Mouse (Mus musculus): ENCODE measurements around the gene Olfr194. TPM values are rescaled to one million over a fixed set of nuclear protein-coding genes. Genes with fewer than 3 reads are reported as not detected.
"Not testable (repeated sequence)": the region's sequence is repeated elsewhere in the genome, so short reads cannot be mapped to it uniquely, and the experiment has no call there.

The Olfr194 gene
- polyA plus RNA-seq (2017; shearing (Covaris generic)), result not detected

DNA sequence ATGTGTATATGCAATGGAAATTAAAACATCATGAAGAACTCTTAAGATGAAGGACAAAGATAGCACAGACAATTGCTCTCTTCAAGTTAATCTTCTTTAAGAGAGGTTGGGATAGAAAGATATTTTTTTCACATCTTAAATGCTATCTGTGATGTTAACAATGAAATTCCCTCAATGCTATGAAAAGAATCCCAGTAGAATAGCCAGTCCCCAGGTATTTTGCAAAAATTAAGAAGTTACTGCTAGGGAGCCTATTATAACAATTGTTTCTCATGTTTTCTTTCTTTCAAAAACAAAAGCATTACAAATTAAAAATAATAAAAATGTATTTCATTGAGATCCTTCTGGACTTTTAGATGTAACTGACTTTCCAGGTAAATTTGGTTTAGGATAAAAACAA lies at the start of gene Olfr194:
Olfr194 (minus strand) TSS at position 101 of the 400 bp plus-strand sequence.
- ATAC-seq, result no peak

DNA sequence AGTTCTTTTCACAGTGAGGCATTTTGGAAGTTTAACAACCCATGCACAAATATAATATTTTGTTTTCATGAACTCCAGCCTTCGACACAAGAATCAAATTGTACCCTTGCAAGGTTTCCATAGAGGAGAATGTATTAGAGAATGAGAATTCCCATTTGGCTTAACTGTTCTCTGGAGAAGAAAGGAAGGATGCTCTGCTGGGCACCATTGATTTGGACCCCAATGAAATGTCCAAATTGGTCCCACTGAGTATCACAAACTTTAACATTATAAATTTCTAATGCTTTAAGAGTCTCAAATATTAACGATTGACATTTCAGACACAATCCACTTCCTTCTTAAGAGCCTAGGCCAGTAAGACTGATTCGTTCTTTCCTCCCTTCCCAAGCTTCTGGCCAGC lies 49.5 kb upstream of the Olfr194 start, which contains the start of gene Olfr196:
Olfr196 (minus strand) TSS at position 101 of the 400 bp plus-strand sequence.
- ATAC-seq, result no peak

DNA sequence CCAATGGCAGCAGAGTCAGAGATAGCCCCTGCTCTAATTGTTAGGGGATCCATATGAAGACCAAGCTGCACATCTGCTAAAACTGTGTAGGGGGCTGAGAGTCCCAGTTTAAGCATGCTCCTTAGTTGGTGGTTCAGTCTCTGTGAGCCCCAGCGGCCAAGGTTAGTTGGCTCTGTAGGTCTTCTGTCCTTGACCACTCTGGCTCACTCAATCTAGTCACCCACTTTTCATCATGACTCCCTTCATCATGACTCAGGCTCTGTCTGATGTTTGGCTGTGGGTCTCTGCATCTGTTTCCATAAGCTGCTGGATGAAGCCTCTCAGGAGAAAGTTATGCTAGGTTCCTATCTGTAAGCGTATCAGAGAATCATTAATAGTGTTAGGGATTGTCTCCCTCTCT lies 31.1 kb upstream of the Olfr194 start:
- no peak for ATAC-seq

DNA sequence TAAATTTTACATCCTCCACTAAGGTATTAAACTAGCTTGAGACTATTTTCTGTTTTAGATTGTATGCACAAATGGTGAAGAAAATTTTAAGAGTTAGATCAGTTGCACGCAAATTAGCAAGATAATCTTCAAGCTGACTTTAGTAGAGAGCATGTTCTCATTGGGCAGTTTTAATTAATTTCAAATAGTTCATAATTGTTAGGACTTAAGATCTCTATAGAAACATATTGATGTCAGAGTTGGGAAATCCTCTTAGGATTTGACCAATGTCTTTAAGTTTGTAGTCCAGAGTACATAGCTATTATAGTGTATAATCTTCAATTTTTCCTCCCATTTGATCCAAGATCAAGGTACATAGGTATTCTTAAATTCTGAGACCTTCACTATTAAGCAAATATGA lies 25.9 kb upstream of the Olfr194 start, which contains the start of gene Olfr195:
Olfr195 (plus strand) TSS at position 301 of the 400 bp plus-strand sequence.
- ATAC-seq, result no peak

DNA sequence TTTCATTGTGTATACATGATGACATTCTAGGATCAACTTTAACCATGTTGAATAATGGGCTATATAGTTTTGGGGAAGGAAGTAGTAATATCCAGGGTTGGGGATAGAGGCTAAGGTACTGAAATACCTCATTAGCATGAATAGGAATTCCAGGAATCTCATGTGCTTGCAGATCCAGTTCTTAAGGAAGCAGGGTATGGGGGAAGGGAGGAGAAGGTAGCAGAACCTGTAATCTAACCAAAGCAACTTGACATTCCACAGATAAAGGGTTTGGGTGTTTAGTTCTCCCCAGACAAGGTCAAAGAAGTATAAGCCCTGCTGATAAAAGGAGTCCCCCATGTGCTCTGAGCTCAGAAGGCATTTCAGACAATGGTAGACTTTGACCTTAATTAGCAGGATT lies 20.2 kb upstream of the Olfr194 start:
- no peak for ATAC-seq

DNA sequence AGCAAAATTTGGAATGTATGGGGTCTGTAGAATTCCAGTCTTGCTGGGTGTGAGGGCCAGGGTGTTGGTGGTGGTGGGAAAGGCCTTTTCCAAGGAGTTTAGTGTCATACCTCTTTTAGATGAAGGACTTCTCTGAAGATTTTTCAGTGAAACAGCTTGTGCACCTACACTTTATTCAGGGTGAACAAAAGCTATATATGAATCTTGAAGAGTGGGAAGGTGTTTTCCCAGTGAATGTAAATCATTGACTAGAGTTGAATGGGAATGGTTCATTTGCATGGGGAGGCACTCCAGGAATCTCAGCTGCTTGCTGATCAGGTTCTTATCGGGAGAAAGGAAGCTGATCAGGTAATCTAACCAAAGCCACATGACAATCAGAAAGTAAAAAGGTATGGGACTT lies 9.9 kb upstream of the Olfr194 start:
- no peak for ATAC-seq

DNA sequence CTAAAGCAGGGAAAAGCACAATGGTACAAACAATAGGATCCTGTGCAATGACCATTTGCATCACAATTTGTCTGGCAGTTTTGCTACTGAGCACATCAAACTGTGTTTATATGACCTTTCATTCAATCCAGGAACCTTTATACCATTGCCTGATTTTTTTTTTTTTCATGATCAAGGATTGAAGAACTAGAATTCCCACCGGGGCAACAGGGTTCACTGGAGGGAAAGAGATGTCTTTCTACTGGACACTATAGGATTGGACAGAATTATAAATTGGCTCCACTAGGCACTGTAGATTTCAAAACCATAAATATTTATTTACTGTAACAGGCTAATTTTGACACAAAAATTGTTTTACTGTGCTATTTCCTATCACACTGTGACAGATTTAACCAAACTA lies 9.1 kb downstream of the Olfr194 start, which contains the start of gene Olfr193:
Olfr193 (minus strand) TSS at position 101 of the 400 bp plus-strand sequence.
- no peak for ATAC-seq

DNA sequence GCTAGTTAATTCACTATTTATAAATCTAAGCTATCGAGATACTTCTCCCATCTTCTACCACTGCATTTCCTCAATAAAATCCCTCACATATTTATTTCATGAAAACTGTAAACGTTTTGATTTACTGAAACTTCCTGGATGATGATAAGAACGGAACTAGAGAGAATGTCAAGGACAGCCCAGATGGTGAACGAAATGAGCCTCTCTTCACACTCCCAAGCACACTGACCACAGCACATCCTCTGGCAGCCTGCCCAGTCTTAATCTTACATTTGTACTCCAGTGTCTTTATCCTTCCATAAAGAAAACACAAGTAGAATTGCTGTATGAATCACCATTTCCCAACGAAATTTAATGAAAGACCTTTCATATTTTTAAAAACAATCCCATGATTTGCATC lies 12.3 kb downstream of the Olfr194 start:
- ATAC-seq, result not testable (repeated sequence)

DNA sequence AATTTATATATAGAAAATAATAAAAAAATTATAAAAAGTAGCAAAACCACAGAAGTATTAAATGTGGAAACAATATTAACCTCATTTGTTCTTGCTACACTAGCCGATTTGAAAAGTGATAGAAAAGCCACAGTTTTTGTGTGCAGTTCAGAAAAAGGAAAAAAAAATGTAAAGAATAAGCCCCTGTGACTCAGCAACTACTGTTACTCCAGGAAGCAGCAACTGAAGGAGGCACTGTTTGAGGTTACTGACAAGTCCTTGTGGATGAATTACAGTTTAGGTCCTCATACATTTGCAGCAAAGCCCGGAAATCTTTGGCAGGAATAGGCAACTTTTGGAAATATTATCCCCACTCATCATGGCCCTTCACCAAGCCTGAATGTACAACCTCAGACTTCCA lies 15.6 kb downstream of the Olfr194 start:
- ATAC-seq, result no peak

DNA sequence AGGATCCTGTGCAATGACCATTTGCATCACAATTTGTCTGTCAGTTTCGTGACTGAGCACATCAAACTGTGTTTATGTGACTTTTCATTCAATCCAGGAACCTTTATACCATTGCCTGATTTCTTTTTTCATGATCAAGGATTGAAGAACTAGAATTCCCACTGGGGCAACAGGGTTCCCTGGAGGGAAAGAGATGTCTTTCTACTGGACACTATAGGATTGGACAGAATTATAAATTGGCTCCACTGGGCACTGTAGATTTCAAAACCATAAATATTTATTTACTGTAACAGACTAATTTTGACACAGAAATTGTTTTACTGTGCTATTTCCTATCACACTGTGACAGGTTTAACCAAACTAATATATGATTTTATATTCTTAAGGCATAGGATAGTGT lies 31.1 kb downstream of the Olfr194 start, which contains the start of gene Olfr191:
Olfr191 (minus strand) TSS at position 101 of the 400 bp plus-strand sequence.
- not testable (repeated sequence) for ATAC-seq

DNA sequence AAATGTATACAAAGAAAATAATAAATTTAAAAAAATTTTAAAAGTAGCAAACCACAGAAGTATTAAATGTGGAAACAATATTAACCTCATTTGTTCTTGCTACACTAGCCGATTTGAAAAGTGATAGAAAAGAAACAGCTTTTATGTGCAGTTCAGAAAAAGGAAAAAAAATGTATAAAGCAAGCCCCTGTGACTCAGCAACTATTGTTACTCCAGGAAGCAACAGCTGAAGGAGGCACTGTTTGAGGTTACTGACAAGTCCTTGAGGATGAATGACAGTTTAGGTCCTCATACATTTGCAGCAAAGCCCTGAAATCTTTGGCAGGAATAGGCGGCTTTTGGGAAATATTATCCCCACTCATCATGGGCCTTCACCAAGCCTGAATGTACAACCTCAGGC lies 39.8 kb downstream of the Olfr194 start:
- not testable (repeated sequence) for ATAC-seq

DNA sequence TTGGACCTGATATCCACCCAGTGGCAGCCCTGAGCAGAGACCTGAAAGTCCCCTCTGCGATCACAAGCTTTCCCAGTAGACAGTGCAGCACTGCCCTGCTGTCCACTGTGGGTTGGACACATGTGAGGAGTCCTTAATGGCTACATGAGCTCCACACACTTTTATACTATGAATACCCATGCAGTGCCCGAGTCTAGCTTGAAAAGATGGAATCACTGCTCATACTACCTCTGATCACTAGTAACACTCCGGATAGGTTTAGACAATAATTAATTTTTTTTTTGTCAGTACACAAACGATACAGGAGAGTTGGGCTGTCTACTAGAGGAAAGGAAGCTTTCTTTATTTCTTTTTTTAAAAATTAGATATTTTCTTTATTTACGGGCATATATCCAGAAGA lies 43.0 kb downstream of the Olfr194 start, which contains the start of gene Olfr190:
Olfr190 (minus strand) TSS at position 101 of the 400 bp plus-strand sequence.
- ATAC-seq, result no peak

DNA sequence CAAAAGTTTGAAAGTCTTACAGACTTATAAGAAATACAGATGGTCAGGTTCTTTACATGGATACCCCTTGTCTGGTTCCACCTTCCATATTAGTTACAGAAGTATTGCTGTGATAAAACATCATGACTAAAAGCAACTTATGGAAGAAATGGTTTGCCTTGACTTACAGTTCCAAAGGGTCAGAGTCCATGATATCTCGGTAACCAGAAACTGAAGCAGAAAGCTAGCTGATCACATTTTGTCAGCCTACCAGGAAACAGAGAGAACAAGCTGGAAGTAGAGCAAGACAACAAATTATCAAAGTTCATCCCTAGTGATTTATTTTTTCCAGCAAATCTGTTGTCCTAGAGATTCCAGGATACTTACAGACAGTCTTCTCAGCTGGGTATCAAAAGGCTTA lies 47.3 kb downstream of the Olfr194 start:
- no peak for ATAC-seq

DNA sequence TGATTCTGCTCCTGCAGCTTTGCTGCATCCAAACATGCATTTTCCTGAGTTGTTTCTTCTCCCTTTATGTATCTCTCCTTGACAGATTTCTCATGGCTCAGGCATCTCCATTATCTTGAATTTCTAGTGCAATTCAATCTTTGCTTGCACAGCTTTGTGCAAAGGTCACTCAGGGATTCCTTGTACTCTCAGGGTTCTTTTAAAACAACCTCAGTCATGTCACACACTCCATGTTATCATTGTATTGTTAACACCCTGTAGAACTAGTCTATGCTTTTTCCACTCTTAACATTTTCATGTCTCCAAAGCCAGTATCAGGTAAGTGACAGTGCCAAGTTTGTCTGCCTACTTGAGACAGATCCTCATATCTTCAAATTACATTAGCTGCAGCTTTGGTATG lies 49.1 kb downstream of the Olfr194 start:
- no peak for ATAC-seq

Other genes with a start within 250 kb of the Olfr194 start
- gene Olfr177, start 246.3 kb downstream of the Olfr194 start, polyA plus RNA-seq (2017; shearing (Covaris generic)), result not detected
- not detected for gene Olfr178, start 229.0 kb downstream of the Olfr194 start, polyA plus RNA-seq (2017; shearing (Covaris generic))
- gene Olfr181, start 192.3 kb downstream of the Olfr194 start, polyA plus RNA-seq (2017; shearing (Covaris generic)), result not detected
- gene Olfr180, start 191.7 kb downstream of the Olfr194 start, polyA plus RNA-seq (2017; shearing (Covaris generic)), result not detected
- under 1 TPM in 1 of 2 experiments, not detected in 1; 0.17 TPM for gene Olfr183, start 125.7 kb downstream of the Olfr194 start, polyA plus RNA-seq (2017; shearing (Covaris generic))
- under 1 TPM in 1 of 2 experiments, not detected in 1; 0.40 TPM for gene Olfr186, start 90.8 kb downstream of the Olfr194 start, polyA plus RNA-seq (2017; shearing (Covaris generic))
- gene Olfr187, start 81.3 kb downstream of the Olfr194 start, polyA plus RNA-seq (2017; shearing (Covaris generic)), result not detected
- gene Olfr190, start 43.1 kb downstream of the Olfr194 start, polyA plus RNA-seq (2017; shearing (Covaris generic)), result not detected
- gene Olfr191, start 31.2 kb downstream of the Olfr194 start, polyA plus RNA-seq (2017; shearing (Covaris generic)), result not detected
- not detected for gene Olfr193, start 9.2 kb downstream of the Olfr194 start, polyA plus RNA-seq (2017; shearing (Covaris generic))
- gene Olfr195, start 26.0 kb upstream of the Olfr194 start, polyA plus RNA-seq (2017; shearing (Covaris generic)), result not detected
- not detected for gene Olfr196, start 49.4 kb upstream of the Olfr194 start, polyA plus RNA-seq (2017; shearing (Covaris generic))
- not detected for gene Olfr198, start 82.5 kb upstream of the Olfr194 start, polyA plus RNA-seq (2017; shearing (Covaris generic))
- gene Olfr199, start 98.7 kb upstream of the Olfr194 start, polyA plus RNA-seq (2017; shearing (Covaris generic)), result not detected
- gene Olfr201, start 151.6 kb upstream of the Olfr194 start, polyA plus RNA-seq (2017; shearing (Covaris generic)), result not detected
- gene Olfr202, start 165.7 kb upstream of the Olfr194 start, polyA plus RNA-seq (2017; shearing (Covaris generic)), result under 1 TPM in 1 of 2 experiments, not detected in 1; 0.37 TPM
- gene Olfr203, start 177.8 kb upstream of the Olfr194 start, polyA plus RNA-seq (2017; shearing (Covaris generic)), result not detected
- not detected for gene Olfr204, start 197.2 kb upstream of the Olfr194 start, polyA plus RNA-seq (2017; shearing (Covaris generic))
- not detected for gene Olfr205, start 210.1 kb upstream of the Olfr194 start, polyA plus RNA-seq (2017; shearing (Covaris generic))
- not detected for gene Olfr206, start 228.2 kb upstream of the Olfr194 start, polyA plus RNA-seq (2017; shearing (Covaris generic))
- gene Olfr209, start 242.9 kb upstream of the Olfr194 start, polyA plus RNA-seq (2017; shearing (Covaris generic)), result not detected